Mouse (Mus musculus): ENCODE data around the gene Gm17660. TPM values are rescaled to one million over a fixed set of nuclear protein-coding genes. Genes with fewer than 3 reads are reported as not detected.

The Gm17660 gene
- polyA plus RNA-seq, 1 experiment from 2014 or later, result not detected

DNA sequence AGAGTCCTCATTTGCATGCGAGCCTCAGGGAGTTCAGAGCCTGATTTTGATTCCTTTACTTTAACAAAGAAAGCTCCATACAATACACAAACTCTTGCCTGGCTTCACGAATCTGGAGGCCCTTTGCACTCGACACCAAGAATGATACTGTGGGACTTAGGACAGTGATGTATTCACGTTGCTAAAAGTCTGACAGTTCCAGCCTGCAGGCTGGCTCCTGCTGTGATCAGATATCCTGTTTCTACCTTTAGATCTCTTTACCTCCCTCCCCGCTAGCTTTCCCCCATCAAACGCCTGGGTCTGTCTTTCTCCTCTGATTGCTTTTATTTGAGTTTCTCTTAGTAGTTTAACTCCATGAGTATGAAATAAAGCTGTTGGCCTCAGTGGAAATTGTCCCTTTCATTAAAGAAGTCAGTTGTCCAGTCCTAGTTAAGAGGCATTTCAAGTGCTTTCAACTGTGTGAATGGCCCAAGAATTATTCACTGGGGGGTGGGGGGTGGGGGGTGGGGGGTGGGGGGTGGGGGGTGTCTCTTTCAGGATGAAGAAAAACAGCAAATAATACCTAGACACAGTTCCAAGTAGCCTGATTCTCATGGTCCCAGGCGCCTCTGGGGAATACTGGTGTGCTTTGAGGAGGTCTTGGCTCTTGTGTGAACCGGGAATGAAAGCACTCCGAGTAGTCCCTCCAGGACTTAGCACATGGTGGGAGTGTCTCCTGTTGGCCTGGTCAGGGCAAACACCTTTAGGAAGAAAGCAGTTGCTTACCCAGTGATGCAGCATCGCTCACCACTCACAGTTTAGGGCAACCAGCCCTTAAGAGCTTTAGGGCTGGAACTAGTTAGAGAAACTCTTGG lies 24.5 kb upstream of the Gm17660 start:
- no peaks in the 10 kb centered on the region for H3K27me3 ChIP-seq (ENCODE audit: control insufficient read depth, insufficient read depth, low read length)
- ATAC-seq (ENCODE audit: insufficient number of reproducible peaks, insufficient read depth, low FRiP score, low read depth), result no peak
- no peak overlapping the region for H3K4me2 ChIP-seq (ENCODE audit: low read length)
- H3K4me1 ChIP-seq (ENCODE audit: control insufficient read depth in 2 of 2, insufficient read depth in 2 of 2, low read length in 2 of 2), result peaks cover 4 to 5% of the 10 kb centered on the region in 2 experiments
- no peaks in the 10 kb centered on the region for H3K9me3 ChIP-seq (ENCODE audit: control insufficient read depth, low read length)
- H3K36me3 ChIP-seq (ENCODE audit: control insufficient read depth, insufficient read depth, low read length), result no peaks in the 10 kb centered on the region
- WGBS, result 31% methylated on average over 10 of the region's 10 CpGs
- no peak overlapping the region for H3K4me3 ChIP-seq (ENCODE audit: control insufficient read depth in 1 of 2, insufficient read depth in 1 of 2, low read depth in 1 of 2, low read length in 2 of 2)
- no peak overlapping the region for H3K9ac ChIP-seq (ENCODE audit: low read length)
- 0 out of 4 replicates have a peak overlapping the region, but pooled peaks of 1 of the 2 experiments have one; percentile 9 for H3K27ac ChIP-seq (replicated peaks in 1 of 2; ENCODE audit: control insufficient read depth in 1 of 2, insufficient read depth in 1 of 2, low read depth in 2 of 2, low read length in 2 of 2)

DNA sequence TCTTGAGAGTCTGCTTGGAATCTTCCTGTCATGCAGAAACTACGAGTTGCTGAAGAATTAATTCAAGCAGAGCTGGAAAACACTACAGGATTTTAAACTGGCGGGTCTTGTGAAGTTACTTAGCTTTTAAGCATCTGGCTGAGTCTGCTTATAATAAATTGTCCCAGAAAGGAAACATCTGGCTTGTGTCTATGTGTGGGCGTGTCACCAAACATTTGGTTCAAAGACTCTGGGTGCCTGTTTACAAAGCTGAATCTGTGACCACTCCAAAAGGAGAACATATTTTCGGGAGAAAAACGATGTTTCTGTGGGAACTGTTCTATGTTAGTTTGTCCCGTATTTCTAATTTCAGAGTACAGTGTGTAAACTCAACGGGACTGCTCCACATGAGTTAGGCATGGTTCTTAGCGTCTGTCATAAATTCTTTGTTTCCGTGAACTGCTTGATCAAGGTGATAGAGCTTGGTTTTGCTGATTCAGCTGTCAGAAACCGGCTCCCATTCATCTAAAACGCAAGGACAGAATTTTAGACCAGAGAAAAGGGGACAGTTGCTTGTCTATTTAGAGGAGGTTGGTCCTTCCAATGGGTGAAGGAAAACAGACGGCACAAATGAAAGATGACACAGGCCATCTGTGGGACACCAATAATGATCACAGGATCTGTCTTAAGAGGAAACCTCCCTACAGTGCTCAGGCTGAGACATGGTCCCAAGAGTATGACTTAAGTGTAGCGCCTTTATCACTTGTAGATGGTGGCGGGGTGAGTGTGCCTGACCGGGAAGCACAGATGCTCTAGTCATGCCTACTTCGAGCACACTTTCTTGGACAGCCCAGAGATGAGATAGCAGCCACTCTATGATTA lies 18.9 kb upstream of the Gm17660 start:
- Histone ChIP-seq H3K9me3 (ENCODE audit: control insufficient read depth, low read length) (no peaks in the 10 kb centered on the region), H3K27ac (replicated peaks in 1 of 2; ENCODE audit: control insufficient read depth in 1 of 2, insufficient read depth in 1 of 2, low read depth in 2 of 2, low read length in 2 of 2) (0 out of 4 replicates have a peak overlapping the region, but pooled peaks have one; percentile 2), H3K9ac (ENCODE audit: low read length) (no peak overlapping the region), H3K4me3 (ENCODE audit: control insufficient read depth in 1 of 2, insufficient read depth in 1 of 2, low read depth in 1 of 2, low read length in 2 of 2) (no peak overlapping the region), H3K4me1 (ENCODE audit: control insufficient read depth in 2 of 2, insufficient read depth in 2 of 2, low read length in 2 of 2) (peaks cover 6% of the 10 kb centered on the region in 2 experiments), H3K36me3 (ENCODE audit: control insufficient read depth, insufficient read depth, low read length) (no peaks in the 10 kb centered on the region), H3K27me3 (ENCODE audit: control insufficient read depth, insufficient read depth, low read length) (no peaks in the 10 kb centered on the region), H3K4me2 (ENCODE audit: low read length) (peak overlapping the region; percentile 28)
- ATAC-seq (ENCODE audit: insufficient number of reproducible peaks, insufficient read depth, low FRiP score, low read depth), result 0 out of 2 replicates have a peak, but pooled peaks have one; percentile 39
- 60% methylated on average over 16 of the region's 16 CpGs for WGBS

GRCm38 (mm10) chr5:104095416-104096077 lies 18.1 kb upstream of the Gm17660 start:
- 31% methylated on average over 11 of the region's 11 CpGs for WGBS
- no peak for ATAC-seq (ENCODE audit: insufficient number of reproducible peaks, insufficient read depth, low FRiP score, low read depth)
- Histone ChIP-seq H3K27me3 (ENCODE audit: control insufficient read depth, insufficient read depth, low read length) (no peaks in the 10 kb centered on the region), H3K36me3 (ENCODE audit: control insufficient read depth, insufficient read depth, low read length) (no peaks in the 10 kb centered on the region), H3K27ac (replicated peaks in 1 of 2; ENCODE audit: control insufficient read depth in 1 of 2, insufficient read depth in 1 of 2, low read depth in 2 of 2, low read length in 2 of 2) (no peak overlapping the region; a peak in 1 of 4 replicates), H3K4me3 (ENCODE audit: control insufficient read depth in 1 of 2, insufficient read depth in 1 of 2, low read depth in 1 of 2, low read length in 2 of 2) (no peak overlapping the region), H3K9ac (ENCODE audit: low read length) (no peak overlapping the region), H3K9me3 (ENCODE audit: control insufficient read depth, low read length) (no peaks in the 10 kb centered on the region), H3K4me2 (ENCODE audit: low read length) (peak overlapping the region; percentile 28), H3K4me1 (ENCODE audit: control insufficient read depth in 2 of 2, insufficient read depth in 2 of 2, low read length in 2 of 2) (peaks cover 6% of the 10 kb centered on the region in 2 experiments)

- Histone ChIP-seq H3K36me3 (ENCODE audit: control insufficient read depth, insufficient read depth, low read length) (0 out of 2 replicates have a peak, but pooled peaks cover 3% of the 10 kb centered on the region), H3K4me1 (ENCODE audit: control insufficient read depth in 2 of 2, insufficient read depth in 2 of 2, low read length in 2 of 2) (no peaks in the 10 kb centered on the region), H3K4me2 (ENCODE audit: low read length) (no peak overlapping the region), H3K9ac (ENCODE audit: low read length) (no peak overlapping the region), H3K9me3 (ENCODE audit: control insufficient read depth, low read length) (no peaks in the 10 kb centered on the region), H3K27ac (replicated peaks in 1 of 2; ENCODE audit: control insufficient read depth in 1 of 2, insufficient read depth in 1 of 2, low read depth in 2 of 2, low read length in 2 of 2) (no peak overlapping the region), H3K27me3 (ENCODE audit: control insufficient read depth, insufficient read depth, low read length) (no peaks in the 10 kb centered on the region), H3K4me3 (ENCODE audit: control insufficient read depth in 1 of 2, insufficient read depth in 1 of 2, low read depth in 1 of 2, low read length in 2 of 2) (no peak overlapping the region)
- WGBS, result 65% methylated on average over 2 of the region's 2 CpGs
- ATAC-seq (ENCODE audit: insufficient number of reproducible peaks, insufficient read depth, low FRiP score, low read depth), result no peak
These were observed 12.3 kb upstream of the Gm17660 start for GRCm38 (mm10) chr5:104089751-104090150.

DNA sequence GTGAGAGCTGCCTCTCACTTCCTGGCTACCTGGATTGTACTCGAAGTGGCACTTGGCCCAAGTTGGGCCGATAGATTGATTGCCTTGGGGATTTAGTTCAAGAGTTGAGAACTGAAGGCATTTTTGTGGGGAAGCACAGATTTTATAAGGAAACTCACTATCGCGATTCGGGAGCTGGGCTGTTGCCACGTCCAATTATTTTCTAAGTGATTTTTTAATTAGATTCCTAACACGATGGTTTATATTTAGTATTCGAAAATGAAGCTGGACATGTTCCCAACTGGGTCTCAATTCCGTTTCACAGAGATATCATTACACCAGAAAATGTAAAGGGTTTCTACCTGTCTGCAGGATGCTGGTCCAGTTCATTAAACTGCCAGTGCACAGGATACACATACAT lies 8.0 kb upstream of the Gm17660 start:
- Histone ChIP-seq H3K9ac (ENCODE audit: low read length) (no peak overlapping the region), H3K9me3 (ENCODE audit: control insufficient read depth, low read length) (no peaks in the 10 kb centered on the region), H3K27ac (replicated peaks in 1 of 2; ENCODE audit: control insufficient read depth in 1 of 2, insufficient read depth in 1 of 2, low read depth in 2 of 2, low read length in 2 of 2) (no peak overlapping the region), H3K27me3 (ENCODE audit: control insufficient read depth, insufficient read depth, low read length) (no peaks in the 10 kb centered on the region), H3K4me3 (ENCODE audit: control insufficient read depth in 1 of 2, insufficient read depth in 1 of 2, low read depth in 1 of 2, low read length in 2 of 2) (no peak overlapping the region), H3K4me2 (ENCODE audit: low read length) (no peak overlapping the region), H3K4me1 (ENCODE audit: control insufficient read depth in 2 of 2, insufficient read depth in 2 of 2, low read length in 2 of 2) (no peaks in the 10 kb centered on the region), H3K36me3 (ENCODE audit: control insufficient read depth, insufficient read depth, low read length) (peaks cover 7% of the 10 kb centered on the region; the same call in 1 of the 2 replicates)
- 86% methylated on average over 9 of the region's 9 CpGs for WGBS
- ATAC-seq (ENCODE audit: insufficient number of reproducible peaks, insufficient read depth, low FRiP score, low read depth), result no peak

DNA sequence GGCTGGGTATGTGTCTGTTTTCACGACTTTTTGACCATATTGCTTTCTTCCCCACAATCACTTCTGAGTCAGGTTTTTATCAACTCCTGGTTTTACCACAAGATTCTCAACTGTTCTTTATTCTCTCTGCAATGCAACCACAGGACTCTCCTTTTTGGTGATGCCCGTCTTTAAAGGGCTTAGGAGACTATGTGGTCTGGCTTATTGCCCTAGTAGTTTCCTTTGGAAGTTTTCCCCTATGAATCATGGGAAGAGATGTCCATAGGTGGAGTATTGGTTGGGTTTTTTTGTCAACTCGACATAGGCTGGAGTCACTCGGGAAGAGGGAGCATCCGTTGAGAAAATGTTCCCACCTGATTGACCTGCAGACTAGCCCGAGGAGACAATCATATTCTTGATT lies 3.3 kb upstream of the Gm17660 start:
- no peak overlapping the region for H3K4me2 ChIP-seq (ENCODE audit: low read length)
- 81% methylated on average over 6 of the region's 6 CpGs for WGBS
- H3K27ac ChIP-seq (replicated peaks in 1 of 2; ENCODE audit: control insufficient read depth in 1 of 2, insufficient read depth in 1 of 2, low read depth in 2 of 2, low read length in 2 of 2), result no peak overlapping the region
- H3K4me3 ChIP-seq (ENCODE audit: control insufficient read depth in 1 of 2, insufficient read depth in 1 of 2, low read depth in 1 of 2, low read length in 2 of 2), result no peak overlapping the region
- ATAC-seq (ENCODE audit: insufficient number of reproducible peaks, insufficient read depth, low FRiP score, low read depth), result no peak
- no peaks in the 10 kb centered on the region; a peak in 2 of 4 replicates for H3K4me1 ChIP-seq (ENCODE audit: control insufficient read depth in 2 of 2, insufficient read depth in 2 of 2, low read length in 2 of 2)
- H3K36me3 ChIP-seq (ENCODE audit: control insufficient read depth, insufficient read depth, low read length), result peaks cover 4% of the 10 kb centered on the region; the same call in 1 of the 2 replicates
- H3K27me3 ChIP-seq (ENCODE audit: control insufficient read depth, insufficient read depth, low read length), result no peaks in the 10 kb centered on the region
- H3K9ac ChIP-seq (ENCODE audit: low read length), result no peak overlapping the region
- no peaks in the 10 kb centered on the region for H3K9me3 ChIP-seq (ENCODE audit: control insufficient read depth, low read length)

DNA sequence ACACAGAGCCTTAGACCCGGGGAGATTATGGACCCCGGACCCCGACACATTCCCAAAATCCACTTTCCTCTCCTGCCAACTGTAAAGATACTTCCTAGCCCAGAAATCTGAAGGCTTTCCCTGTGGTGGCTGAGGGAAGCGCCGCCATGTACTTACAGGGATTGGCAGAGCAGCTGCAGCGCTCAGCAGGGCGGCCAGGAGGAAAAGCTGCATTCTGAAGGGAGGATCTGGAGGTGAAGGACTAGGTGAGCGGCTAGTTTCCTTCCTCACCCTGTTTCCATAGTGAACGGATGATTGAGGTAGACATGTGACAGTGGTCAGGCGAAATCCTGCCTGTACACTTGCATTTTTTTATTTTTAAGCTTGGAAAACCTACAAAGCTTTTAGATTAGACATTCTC lies 1.0 kb downstream of the Gm17660 start:
- H3K27me3 ChIP-seq (ENCODE audit: control insufficient read depth, insufficient read depth, low read length), result no peaks in the 10 kb centered on the region; the same call in 1 of the 2 replicates
- peak overlapping the region; percentile 11; the same call in 1 of the 2 replicates for H3K9ac ChIP-seq (ENCODE audit: low read length)
- no peak for ATAC-seq (ENCODE audit: insufficient number of reproducible peaks, insufficient read depth, low FRiP score, low read depth)
- peaks cover 5 to 7% of the 10 kb centered on the region in 2 experiments; a peak in 3 of 4 replicates for H3K4me1 ChIP-seq (ENCODE audit: control insufficient read depth in 2 of 2, insufficient read depth in 2 of 2, low read length in 2 of 2)
- H3K27ac ChIP-seq (replicated peaks in 1 of 2; ENCODE audit: control insufficient read depth in 1 of 2, insufficient read depth in 1 of 2, low read depth in 2 of 2, low read length in 2 of 2), result no peak overlapping the region
- H3K4me3 ChIP-seq (ENCODE audit: control insufficient read depth in 1 of 2, insufficient read depth in 1 of 2, low read depth in 1 of 2, low read length in 2 of 2), result no peak overlapping the region
- no peaks in the 10 kb centered on the region for H3K9me3 ChIP-seq (ENCODE audit: control insufficient read depth, low read length)
- no peak overlapping the region for H3K4me2 ChIP-seq (ENCODE audit: low read length)
- no peaks in the 10 kb centered on the region for H3K36me3 ChIP-seq (ENCODE audit: control insufficient read depth, insufficient read depth, low read length)
- 18% methylated on average over 10 of the region's 10 CpGs for WGBS
